29 mouse cellular contexts compared by ENCODE assay signal in genomic region chr14:17655084-17655483, GRCm38 (mm10).
"Had no signal": no experiment of that assay in that cellular context is flagged by ENCODE, and none has a peak within 500 bp of the region (broad histone marks: within the 10 kb centered on the region; RNA-seq: fewer than 3 reads in every experiment).

No protein-coding gene starts in this region.

- DNase-seq: cerebellum, adult 2 months; cerebellum, adult 8-10 months; cerebellum, adult 9-10 months; cerebellum, adult 9-11 months; cerebellum, postnatal 10 days; cerebellum, postnatal 14 days; cerebellum, postnatal 25 days; cerebellum, postnatal 36 days; embryo, embryonic 11 days; forebrain, postnatal 0 days; gastrocnemius, adult 2 months; gastrocnemius, postnatal 10 days; gastrocnemius, postnatal 14 days; gastrocnemius, postnatal 25 days; gastrocnemius, postnatal 36 days; heart, adult 11 months; heart, adult 18-20 months; heart, adult 2 months had no signal

- H3K9me3 ChIP-seq: embryonic facial prominence, embryonic 10.5 days; embryonic facial prominence, embryonic 12.5 days; embryonic facial prominence, embryonic 13.5 days; embryonic facial prominence, embryonic 15.5 days; forebrain, embryonic 10.5 days; forebrain, embryonic 12.5 days; forebrain, embryonic 13.5 days; forebrain, embryonic 15.5 days had no signal

- H3K9ac ChIP-seq: embryonic facial prominence, embryonic 12.5 days; embryonic facial prominence, embryonic 13.5 days; embryonic facial prominence, embryonic 15.5 days; forebrain, embryonic 12.5 days; forebrain, embryonic 13.5 days; forebrain, embryonic 15.5 days; forebrain, postnatal 0 days had no signal

- H3K4me3 ChIP-seq: embryonic facial prominence, embryonic 10.5 days; embryonic facial prominence, embryonic 12.5 days; embryonic facial prominence, embryonic 13.5 days; embryonic facial prominence, embryonic 15.5 days; erythroblast, embryonic 14.5 days; forebrain, embryonic 10.5 days; forebrain, embryonic 12.5 days; forebrain, embryonic 13.5 days; forebrain, embryonic 15.5 days; gastrocnemius, adult 2 months; heart, adult 2 months had no signal

- H3K4me2 ChIP-seq: embryonic facial prominence, embryonic 12.5 days; embryonic facial prominence, embryonic 13.5 days; embryonic facial prominence, embryonic 15.5 days; forebrain, embryonic 12.5 days; forebrain, embryonic 13.5 days; forebrain, embryonic 15.5 days had no signal

- H3K27me3 ChIP-seq: embryonic facial prominence, embryonic 15.5 days; forebrain, embryonic 15.5 days had no signal

- H3K27ac ChIP-seq: embryonic facial prominence, embryonic 10.5 days; embryonic facial prominence, embryonic 12.5 days; embryonic facial prominence, embryonic 13.5 days; embryonic facial prominence, embryonic 15.5 days; forebrain, embryonic 10.5 days; forebrain, embryonic 12.5 days; forebrain, embryonic 13.5 days; forebrain, embryonic 15.5 days; gastrocnemius, adult 2 months; heart, adult 2 months had no signal

- ATAC-seq: forebrain, embryonic 13.5 days; forebrain, embryonic 14.5 days; forebrain, embryonic 15.5 days; forebrain, embryonic 16.5 days; forebrain, postnatal 0 days had no signal

- H3K36me3 ChIP-seq: embryonic facial prominence, embryonic 10.5 days; embryonic facial prominence, embryonic 12.5 days; embryonic facial prominence, embryonic 13.5 days; embryonic facial prominence, embryonic 15.5 days; forebrain, embryonic 10.5 days; forebrain, embryonic 12.5 days; forebrain, embryonic 15.5 days had no signal
